Mouse (Mus musculus) left cerebral cortex, postnatal 4 days (tissue): ENCODE results near the gene Tmco4. TPM values are rescaled to one million over a fixed set of nuclear protein-coding genes. Genes with fewer than 3 reads are reported as not detected.
A peak's percentile ranks its signal among the peaks of the same experiment; 100 is the strongest.

Source experiments
- DNase-seq: peaks from one replicate; pipeline ENCODE4 v3.0.0-alpha.2; 2022
- intact Hi-C: fragments of 180-260 bp; cut with DNase I; formaldehyde crosslinking; loops from one replicate; pipeline ENCODE4 v1.15.1; 2025
- total RNA-seq, 2 experiments: library from RNA; stranded (reverse); gene quantifications; 2 replicates each; pipeline ENCODE4 v1.2.3; 2021

The Tmco4 gene
- total RNA-seq, 2 experiments from 2014 or later = 0.74 to 1.4 TPM

GRCm38 (mm10) chr4:139014793-139015192 lies 42.1 kb downstream of the Tmco4 start:
- intact Hi-C loops = no loop called here
- DNase-seq = no peak

GRCm38 (mm10) chr4:139018388-139018787 lies 45.7 kb downstream of the Tmco4 start:
- DNase-seq = no peak
- intact Hi-C loops = no loop called here

GRCm38 (mm10) chr4:139018976-139019375 lies 46.3 kb downstream of the Tmco4 start:
- no peak for DNase-seq

GRCm38 (mm10) chr4:139019413-139019812 lies 46.7 kb downstream of the Tmco4 start:
- intact Hi-C loops = no loop called here
- peak; percentile 28 for DNase-seq

More at GRCm38 (mm10) chr4:139018976-139019375, 46.3 kb downstream of the Tmco4 start:
- intact Hi-C loops = no loop called here

- peak; percentile 23 for DNase-seq
- intact Hi-C loops = no loop called here
These were observed 47.7 kb downstream of the Tmco4 start for GRCm38 (mm10) chr4:139020385-139020784.

GRCm38 (mm10) chr4:139024379-139024778 lies 51.7 kb downstream of the Tmco4 start:
- peak; percentile 64 for DNase-seq
- intact Hi-C loops = no loop called here

- intact Hi-C loops = no loop called here
- DNase-seq = no peak
These were observed 58.0 kb downstream of the Tmco4 start for GRCm38 (mm10) chr4:139030675-139031074.

- DNase-seq = peak; percentile 38
- intact Hi-C loops = no loop called here
These were observed 59.8 kb downstream of the Tmco4 start for GRCm38 (mm10) chr4:139032521-139032920.

- DNase-seq = no peak
- intact Hi-C loops = no loop called here
These were observed 60.7 kb downstream of the Tmco4 start for GRCm38 (mm10) chr4:139033263-139034009.

GRCm38 (mm10) chr4:139034010-139034367 lies 61.3 kb downstream of the Tmco4 start:
- intact Hi-C loops = no loop called here
- DNase-seq = no peak

GRCm38 (mm10) chr4:139034540-139034939 lies 61.9 kb downstream of the Tmco4 start:
- intact Hi-C loops = no loop called here

GRCm38 (mm10) chr4:139034942-139035341 lies 62.3 kb downstream of the Tmco4 start:
- intact Hi-C loops = no loop called here
- no peak for DNase-seq

More at GRCm38 (mm10) chr4:139034540-139034939, 61.9 kb downstream of the Tmco4 start:
- no peak for DNase-seq

GRCm38 (mm10) chr4:139035799-139036198 lies 63.1 kb downstream of the Tmco4 start:
- no peak for DNase-seq
- intact Hi-C loops = no loop called here

- intact Hi-C loops = no loop called here
- peak; percentile 80 for DNase-seq
These were observed 65.3 kb downstream of the Tmco4 start for GRCm38 (mm10) chr4:139037795-139038607.

GRCm38 (mm10) chr4:139040084-139040839 lies 67.6 kb downstream of the Tmco4 start:
- DNase-seq = no peak
- intact Hi-C loops = no loop called here

- no peak for DNase-seq
- intact Hi-C loops = no loop called here
These were observed 69.9 kb downstream of the Tmco4 start for GRCm38 (mm10) chr4:139042611-139043010.

- DNase-seq = no peak
- intact Hi-C loops = no loop called here
These were observed 70.9 kb downstream of the Tmco4 start for GRCm38 (mm10) chr4:139043600-139043999.

GRCm38 (mm10) chr4:139044566-139044965 lies 71.9 kb downstream of the Tmco4 start:
- intact Hi-C loops = no loop called here
- DNase-seq = no peak

GRCm38 (mm10) chr4:139046354-139046753 lies 73.7 kb downstream of the Tmco4 start:
- intact Hi-C loops = no loop called here
- peak; percentile 61 for DNase-seq

- intact Hi-C loops = no loop called here
These were observed 75.8 kb downstream of the Tmco4 start for GRCm38 (mm10) chr4:139048518-139048917.

GRCm38 (mm10) chr4:139052796-139053195 lies 80.1 kb downstream of the Tmco4 start:
- intact Hi-C loops = no loop called here
- DNase-seq = peak; percentile 37

More at GRCm38 (mm10) chr4:139048518-139048917, 75.8 kb downstream of the Tmco4 start:
- DNase-seq = no peak
